Mouse (Mus musculus): Measurements from ENCODE around the gene Dcaf5. TPM values are rescaled to one million over a fixed set of nuclear protein-coding genes. Genes with fewer than 3 reads are reported as not detected.

Gene Dcaf5
- polyA plus RNA-seq, 1 experiment from 2014 or later, result 8.8 TPM

DNA sequence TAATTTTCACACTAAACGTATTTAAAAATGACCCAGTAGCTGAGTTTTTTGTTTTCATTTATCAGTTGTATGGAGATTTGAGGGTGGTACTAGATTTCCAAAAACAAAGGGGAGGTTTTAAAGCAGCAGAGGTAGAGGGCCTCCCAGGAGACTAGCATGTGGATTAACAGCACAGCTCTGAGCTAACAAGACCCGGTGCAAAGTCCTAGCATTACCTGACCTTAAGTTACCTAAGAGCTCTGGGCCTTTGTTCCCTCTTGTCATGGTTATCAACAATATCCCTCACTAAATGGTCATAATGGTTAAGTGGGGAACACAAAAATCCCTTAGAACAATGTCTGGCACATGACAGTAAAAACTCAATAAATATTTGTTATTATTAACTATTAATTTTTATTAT, 37.3 kb downstream of the Dcaf5 start:
- peaks cover 37% of the 10 kb centered on the region for H3K36me3 ChIP-seq
- no peak overlapping the region for H3K4me2 ChIP-seq (replicated peaks)
- no peaks in the 10 kb centered on the region for H3K4me1 ChIP-seq (replicated peaks)
- no peaks in the 10 kb centered on the region for H3K9me3 ChIP-seq
- no peaks in the 10 kb centered on the region for H3K27me3 ChIP-seq (replicated peaks)
- ATAC-seq, result no peak
- no peak overlapping the region for H3K4me3 ChIP-seq (replicated peaks)
- no peak overlapping the region for H3K9ac ChIP-seq
- no peak overlapping the region for H3K27ac ChIP-seq
- WGBS, result 76% methylated on average over 2 of the region's 2 CpGs

DNA sequence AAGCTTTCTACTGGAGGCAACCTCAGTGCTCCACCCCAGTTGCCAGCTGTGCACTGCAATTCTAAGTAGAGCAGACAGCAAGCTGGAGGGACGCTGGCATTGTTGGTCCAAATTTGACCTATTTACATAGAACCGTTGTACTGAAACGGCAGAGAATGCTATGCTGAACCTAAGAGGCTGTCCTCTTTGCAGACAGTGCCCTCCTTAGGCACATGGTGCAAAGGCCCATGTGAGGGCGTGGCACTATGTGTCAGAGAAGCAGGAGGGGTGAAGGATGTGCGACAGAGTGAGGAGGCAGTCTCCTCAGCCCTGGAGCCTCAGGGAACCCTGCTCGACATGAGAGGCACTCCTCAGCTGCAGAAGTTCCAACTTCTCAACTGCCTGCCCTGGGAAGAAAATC, 40.0 kb downstream of the Dcaf5 start:
- Histone ChIP-seq H3K4me1 (replicated peaks) (no peaks in the 10 kb centered on the region), H3K27ac (no peak overlapping the region), H3K9ac (no peak overlapping the region), H3K9me3 (no peaks in the 10 kb centered on the region), H3K27me3 (replicated peaks) (no peaks in the 10 kb centered on the region), H3K4me3 (replicated peaks) (no peak overlapping the region), H3K4me2 (replicated peaks) (no peak overlapping the region), H3K36me3 (peaks cover 24% of the 10 kb centered on the region)
- 64% methylated on average over 6 of the region's 6 CpGs for WGBS
- ATAC-seq, result no peak

DNA sequence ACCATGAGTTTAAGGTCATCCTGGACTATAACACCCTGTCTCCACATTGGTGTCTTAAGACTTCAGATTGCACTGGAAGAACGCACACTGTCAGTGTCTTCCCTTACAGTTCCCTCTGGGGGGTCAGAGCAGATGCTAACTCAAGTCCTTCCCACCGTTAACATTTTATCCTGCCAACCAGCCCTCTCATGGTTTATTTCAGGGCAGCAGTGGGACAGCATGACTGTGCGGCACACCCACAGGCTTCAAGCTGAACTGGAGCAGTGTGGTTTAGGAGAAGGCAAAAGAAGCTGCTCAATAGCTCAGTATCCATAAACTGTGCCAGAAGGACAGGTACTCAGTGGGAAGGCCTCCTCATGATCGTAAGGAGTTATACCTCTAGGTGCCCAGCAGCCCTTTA, 41.1 kb downstream of the Dcaf5 start:
- Histone ChIP-seq H3K4me2 (replicated peaks) (no peak overlapping the region), H3K9ac (no peak overlapping the region), H3K27ac (no peak overlapping the region), H3K4me1 (replicated peaks) (no peaks in the 10 kb centered on the region), H3K27me3 (replicated peaks) (no peaks in the 10 kb centered on the region), H3K4me3 (replicated peaks) (no peak overlapping the region), H3K36me3 (peaks cover 22% of the 10 kb centered on the region), H3K9me3 (no peaks in the 10 kb centered on the region)
- no peak for ATAC-seq
- WGBS, result 92% methylated on average over 4 of the region's 4 CpGs

DNA sequence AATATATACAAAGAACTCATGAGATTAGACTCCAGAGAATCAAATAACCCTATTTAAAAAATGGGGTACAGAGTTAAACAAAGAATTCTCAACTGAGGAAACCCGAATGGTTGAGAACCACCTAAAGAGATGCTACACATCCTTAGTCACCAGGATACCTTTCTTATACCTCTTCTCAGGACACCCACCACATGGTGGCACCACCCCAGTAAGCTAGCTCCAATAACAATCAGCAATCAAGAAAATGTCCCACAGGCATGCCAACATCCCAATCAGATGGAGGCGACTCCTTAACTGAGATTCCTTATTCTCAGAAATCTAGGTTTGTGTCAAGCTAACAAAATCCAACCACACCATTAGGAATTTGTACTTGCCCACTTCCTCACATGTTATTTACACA, 42.4 kb downstream of the Dcaf5 start:
- ATAC-seq, result no peak
- no peaks in the 10 kb centered on the region for H3K27me3 ChIP-seq (replicated peaks)
- WGBS, result 91% methylated on average over 2 of the region's 2 CpGs

DNA sequence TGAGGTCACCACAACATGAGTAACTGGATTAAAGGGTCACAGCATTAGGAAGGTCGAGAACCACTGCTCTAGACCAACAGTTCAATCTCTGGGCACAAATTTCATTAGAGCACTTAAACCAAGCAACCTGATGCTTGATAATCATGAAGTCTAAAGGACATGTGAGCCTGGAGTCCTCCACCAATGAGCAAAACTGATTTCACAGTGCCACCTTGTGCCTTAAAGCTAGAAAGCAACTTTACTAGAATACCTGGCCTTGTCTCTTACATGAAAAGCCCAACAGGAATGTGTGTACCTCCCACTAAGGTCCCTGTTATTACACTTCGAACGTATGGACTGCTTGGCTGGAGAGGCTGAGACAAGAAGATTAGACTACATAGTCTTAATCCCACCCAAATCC, 47.0 kb downstream of the Dcaf5 start:
- H3K27ac ChIP-seq, result no peak overlapping the region
- H3K9ac ChIP-seq, result no peak overlapping the region
- no peaks in the 10 kb centered on the region for H3K9me3 ChIP-seq
- WGBS, result 48% methylated on average over 3 of the region's 3 CpGs
- H3K4me1 ChIP-seq (replicated peaks), result no peaks in the 10 kb centered on the region
- H3K27me3 ChIP-seq (replicated peaks), result no peaks in the 10 kb centered on the region
- H3K4me2 ChIP-seq (replicated peaks), result no peak overlapping the region
- ATAC-seq, result 0 out of 2 replicates have a peak, but pooled peaks have one; percentile 23
- no peaks in the 10 kb centered on the region for H3K36me3 ChIP-seq
- no peak overlapping the region for H3K4me3 ChIP-seq (replicated peaks)

More for the DNA sequence above, 42.4 kb downstream of the Dcaf5 start:
- Histone ChIP-seq H3K9me3 (no peaks in the 10 kb centered on the region), H3K4me2 (replicated peaks) (no peak overlapping the region), H3K9ac (no peak overlapping the region), H3K4me1 (replicated peaks) (no peaks in the 10 kb centered on the region), H3K27ac (no peak overlapping the region), H3K4me3 (replicated peaks) (no peak overlapping the region), H3K36me3 (peaks cover 22% of the 10 kb centered on the region)

DNA sequence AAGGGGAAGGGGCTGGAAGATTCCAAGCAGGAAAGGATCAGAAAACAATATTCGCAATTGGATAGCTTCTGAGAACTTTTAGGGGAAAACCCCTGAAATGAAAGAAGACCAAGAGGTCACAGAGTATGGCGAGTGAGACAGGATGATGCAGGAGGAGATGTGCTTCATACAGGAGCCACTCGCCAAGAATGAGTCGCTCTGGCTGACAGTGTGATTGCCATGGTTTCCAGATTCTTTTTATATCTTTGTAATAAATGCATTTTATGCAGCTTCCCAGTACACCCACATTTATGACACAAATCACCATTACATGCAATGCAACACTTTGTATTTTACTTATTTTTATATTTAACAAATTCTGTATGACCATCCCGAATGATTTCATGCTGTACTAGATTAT, 49.1 kb downstream of the Dcaf5 start:
- no peak overlapping the region for H3K4me3 ChIP-seq (replicated peaks)
- WGBS, result 90% methylated on average over 5 of the region's 5 CpGs
- no peak overlapping the region for H3K4me2 ChIP-seq (replicated peaks)
- no peaks in the 10 kb centered on the region for H3K4me1 ChIP-seq (replicated peaks)
- no peak overlapping the region for H3K9ac ChIP-seq
- ATAC-seq, result no peak
- no peaks in the 10 kb centered on the region; the same call in 1 of the 2 replicates for H3K36me3 ChIP-seq
- no peaks in the 10 kb centered on the region for H3K9me3 ChIP-seq
- no peaks in the 10 kb centered on the region for H3K27me3 ChIP-seq (replicated peaks)
- H3K27ac ChIP-seq, result no peak overlapping the region

DNA sequence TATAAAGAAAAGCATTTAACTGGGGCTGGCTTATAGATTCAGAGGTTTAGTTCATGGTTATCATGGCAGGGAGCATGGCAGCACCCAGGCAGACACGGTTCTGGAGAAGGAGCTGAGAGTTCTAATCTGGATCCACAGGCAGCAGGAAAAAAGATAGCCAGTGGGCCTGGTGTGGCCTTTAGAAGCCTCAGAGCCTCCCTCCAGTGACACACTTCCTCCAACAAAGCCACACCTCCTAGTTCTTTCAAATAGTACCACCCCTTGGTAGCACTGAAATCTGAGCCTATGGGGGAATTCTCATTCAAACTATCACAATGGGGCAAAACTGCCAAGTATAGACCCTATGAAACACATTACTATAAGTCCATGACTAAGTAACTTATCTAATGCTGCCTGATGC, 51.0 kb downstream of the Dcaf5 start:
- Histone ChIP-seq H3K36me3 (no peaks in the 10 kb centered on the region; the same call in 1 of the 2 replicates), H3K4me1 (replicated peaks) (0 out of 2 replicates have a peak, but pooled peaks cover under 1% of the 10 kb centered on the region), H3K27ac (no peak overlapping the region), H3K9me3 (no peaks in the 10 kb centered on the region), H3K27me3 (replicated peaks) (no peaks in the 10 kb centered on the region), H3K4me3 (replicated peaks) (no peak overlapping the region), H3K4me2 (replicated peaks) (no peak overlapping the region), H3K9ac (no peak overlapping the region)
- 77% methylated on average over 1 of the region's 1 CpGs for WGBS
- ATAC-seq, result no peak

DNA sequence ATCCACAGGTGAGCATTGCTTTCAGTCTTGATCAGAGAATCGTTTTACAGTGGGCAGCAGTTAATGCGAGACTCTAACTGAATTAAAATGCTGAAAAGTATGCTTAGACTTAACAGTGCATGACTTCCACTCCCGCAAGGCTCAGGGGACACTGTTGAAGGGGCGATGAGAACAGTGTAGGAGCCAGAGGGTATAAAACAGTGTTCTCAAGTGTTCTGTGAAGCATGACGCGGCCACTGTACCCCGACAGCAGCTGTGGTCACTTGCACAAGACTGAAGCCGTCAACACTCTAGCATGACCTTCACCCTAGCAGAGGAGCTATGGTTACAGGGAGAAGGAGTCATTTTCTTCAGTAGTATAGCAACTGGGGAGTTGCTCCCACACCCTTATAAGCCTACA, 52.9 kb downstream of the Dcaf5 start:
- H3K27ac ChIP-seq, result no peak overlapping the region
- 0 out of 2 replicates have a peak, but pooled peaks cover 5% of the 10 kb centered on the region for H3K4me1 ChIP-seq (replicated peaks)
- no peak overlapping the region for H3K9ac ChIP-seq
- WGBS, result 92% methylated on average over 8 of the region's 8 CpGs
- no peak for ATAC-seq
- H3K27me3 ChIP-seq (replicated peaks), result no peaks in the 10 kb centered on the region
- no peaks in the 10 kb centered on the region; the same call in 1 of the 2 replicates for H3K36me3 ChIP-seq
- no peaks in the 10 kb centered on the region for H3K9me3 ChIP-seq
- no peak overlapping the region for H3K4me2 ChIP-seq (replicated peaks)
- H3K4me3 ChIP-seq (replicated peaks), result no peak overlapping the region

DNA sequence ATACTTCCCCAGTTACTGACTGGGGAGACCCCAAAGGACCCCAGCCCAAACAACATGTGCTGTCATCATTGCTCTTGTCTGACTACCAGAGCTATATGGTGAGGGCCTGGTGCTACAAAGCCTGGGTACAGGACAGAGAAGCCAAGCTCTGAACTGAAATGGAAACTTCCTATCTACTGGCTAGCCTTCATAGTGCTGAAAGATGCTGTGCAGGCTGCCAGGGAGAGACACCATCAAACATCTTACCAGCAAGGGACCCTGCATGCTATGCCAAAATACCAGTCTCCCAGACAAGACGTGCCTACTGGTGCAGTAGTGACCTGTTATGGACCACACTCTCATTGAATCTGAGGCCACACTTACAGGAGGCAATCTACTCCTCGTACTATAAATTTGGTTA, 53.6 kb downstream of the Dcaf5 start:
- 0 out of 2 replicates have a peak, but pooled peaks cover 5% of the 10 kb centered on the region for H3K4me1 ChIP-seq (replicated peaks)
- H3K4me3 ChIP-seq (replicated peaks), result no peak overlapping the region
- H3K9ac ChIP-seq, result no peak overlapping the region
- no peak overlapping the region for H3K4me2 ChIP-seq (replicated peaks)
- H3K9me3 ChIP-seq, result no peaks in the 10 kb centered on the region
- no peaks in the 10 kb centered on the region for H3K27me3 ChIP-seq (replicated peaks)
- H3K36me3 ChIP-seq, result no peaks in the 10 kb centered on the region; the same call in 1 of the 2 replicates
- no peak for ATAC-seq
- 87% methylated on average over 2 of the region's 2 CpGs for WGBS
- H3K27ac ChIP-seq, result no peak overlapping the region

DNA sequence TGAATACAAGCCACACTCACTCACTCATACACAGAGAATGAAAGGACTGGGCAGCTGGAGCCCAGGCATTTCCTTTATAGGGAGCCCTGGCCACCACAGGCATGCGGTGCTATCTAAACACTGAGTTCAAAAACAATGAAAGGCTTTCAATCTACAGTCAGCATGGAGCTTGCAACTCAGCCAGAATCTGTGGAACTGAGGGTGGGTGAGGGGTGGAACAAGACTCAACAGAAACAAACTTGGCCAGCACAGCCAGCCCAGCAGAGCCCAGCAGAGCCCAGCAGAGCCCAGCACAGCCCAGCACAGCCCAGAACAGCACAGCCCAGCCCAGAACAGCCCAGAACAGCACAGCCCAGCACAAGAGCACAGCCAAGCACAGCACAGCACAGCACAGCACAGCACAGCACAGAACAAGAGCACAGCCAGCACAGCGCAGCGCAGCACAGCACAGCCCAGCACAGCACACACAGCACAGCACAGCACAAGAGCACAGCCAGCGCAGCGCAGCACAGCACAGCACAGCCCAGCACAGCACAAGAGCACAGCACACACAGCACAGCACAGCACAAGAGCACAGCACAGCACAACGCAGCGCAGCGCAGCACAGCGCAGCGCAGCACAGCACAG, 56.5 kb downstream of the Dcaf5 start:
- Histone ChIP-seq H3K27me3 (replicated peaks) (no peaks in the 10 kb centered on the region), H3K4me2 (replicated peaks) (no peak overlapping the region), H3K4me3 (replicated peaks) (no peak overlapping the region), H3K27ac (0 out of 2 replicates have a peak overlapping the region, but pooled peaks have one; percentile 51), H3K9me3 (no peaks in the 10 kb centered on the region), H3K9ac (no peak overlapping the region), H3K36me3 (peaks cover 6% of the 10 kb centered on the region), H3K4me1 (replicated peaks) (0 out of 2 replicates have a peak, but pooled peaks cover 5% of the 10 kb centered on the region)
- peak; percentile 55; the same call in 1 of the 2 replicates for ATAC-seq
- WGBS, result 79% methylated on average over 10 of the region's 10 CpGs

DNA sequence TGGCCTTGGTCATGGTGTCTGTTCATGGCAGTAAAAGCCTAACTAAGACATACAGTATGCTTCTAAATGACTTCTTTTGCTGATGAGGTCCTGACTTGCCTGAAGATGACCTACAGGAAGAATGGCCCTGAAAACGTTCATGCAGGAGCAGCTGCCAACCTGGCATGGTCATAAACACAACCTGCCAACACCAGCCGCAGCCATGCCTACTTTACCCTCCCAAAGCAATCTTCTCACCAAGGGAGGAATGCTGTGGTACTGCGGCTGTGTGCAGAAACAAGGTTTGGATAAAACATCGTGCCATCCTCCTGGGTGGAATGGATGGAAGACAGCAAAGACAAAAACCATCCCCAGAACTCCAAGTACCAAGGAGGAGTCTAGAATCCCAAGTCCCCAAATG, 57.0 kb downstream of the Dcaf5 start:
- Histone ChIP-seq H3K4me2 (replicated peaks) (no peak overlapping the region), H3K27ac (no peak overlapping the region), H3K4me1 (replicated peaks) (0 out of 2 replicates have a peak, but pooled peaks cover 5% of the 10 kb centered on the region), H3K27me3 (replicated peaks) (no peaks in the 10 kb centered on the region), H3K36me3 (peaks cover 6% of the 10 kb centered on the region), H3K9ac (no peak overlapping the region), H3K9me3 (no peaks in the 10 kb centered on the region), H3K4me3 (replicated peaks) (no peak overlapping the region)
- no peak for ATAC-seq
- 66% methylated on average over 4 of the region's 4 CpGs for WGBS

DNA sequence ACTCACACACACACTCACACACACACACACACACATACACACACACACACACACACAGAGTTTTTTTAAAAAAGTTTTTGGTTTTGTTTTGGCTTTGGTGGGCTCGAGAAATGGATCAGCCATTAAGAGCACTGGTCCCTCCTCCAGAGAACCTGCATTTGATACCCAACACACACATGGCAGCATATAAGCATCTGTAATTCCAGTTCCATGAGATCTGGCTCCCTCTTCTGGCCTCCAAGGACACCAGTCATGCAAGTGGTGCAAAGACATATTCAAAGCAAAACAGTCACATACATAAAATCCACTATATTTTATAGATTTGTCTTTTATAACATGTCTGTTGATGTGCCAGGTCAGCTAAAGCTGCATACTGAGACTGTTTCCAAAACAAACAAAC, 58.8 kb downstream of the Dcaf5 start:
- H3K9ac ChIP-seq, result no peak overlapping the region
- 39% methylated on average over 1 of the region's 1 CpGs for WGBS
- no peaks in the 10 kb centered on the region for H3K9me3 ChIP-seq
- H3K4me2 ChIP-seq (replicated peaks), result no peak overlapping the region
- H3K4me1 ChIP-seq (replicated peaks), result 0 out of 2 replicates have a peak, but pooled peaks cover 5% of the 10 kb centered on the region
- no peak overlapping the region for H3K27ac ChIP-seq
- H3K36me3 ChIP-seq, result peaks cover 14% of the 10 kb centered on the region; the same call in 1 of the 2 replicates
- no peak overlapping the region for H3K4me3 ChIP-seq (replicated peaks)
- ATAC-seq, result no peak
- no peaks in the 10 kb centered on the region for H3K27me3 ChIP-seq (replicated peaks)

DNA sequence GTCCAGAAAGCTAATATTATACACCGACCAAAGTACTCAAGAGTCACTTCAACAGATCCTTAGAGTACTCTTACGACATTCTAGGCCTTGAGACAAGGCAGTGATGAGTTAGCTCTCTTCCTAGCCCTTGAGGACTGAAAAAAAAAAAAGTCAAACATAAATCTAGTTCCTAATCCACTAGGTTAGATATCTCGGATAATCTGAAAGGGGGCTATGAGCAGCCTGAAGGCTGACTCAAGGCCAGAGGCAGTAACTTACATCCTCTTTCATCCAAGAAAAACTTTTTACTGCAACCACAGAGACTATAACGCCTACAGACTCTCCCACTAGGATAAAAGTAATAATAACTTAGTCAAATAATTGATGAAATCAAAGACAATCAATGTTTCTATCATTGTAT, 60.7 kb downstream of the Dcaf5 start:
- peaks cover 14% of the 10 kb centered on the region; the same call in 1 of the 2 replicates for H3K36me3 ChIP-seq
- WGBS, result 90% methylated on average over 4 of the region's 4 CpGs

More for the DNA sequence above, 60.7 kb downstream of the Dcaf5 start:
- H3K9ac ChIP-seq, result no peak overlapping the region
- no peaks in the 10 kb centered on the region for H3K27me3 ChIP-seq (replicated peaks)
- no peak for ATAC-seq
- H3K4me2 ChIP-seq (replicated peaks), result no peak overlapping the region
- no peak overlapping the region for H3K27ac ChIP-seq
- no peaks in the 10 kb centered on the region for H3K9me3 ChIP-seq
- H3K4me3 ChIP-seq (replicated peaks), result no peak overlapping the region
- 0 out of 2 replicates have a peak, but pooled peaks cover 5% of the 10 kb centered on the region for H3K4me1 ChIP-seq (replicated peaks)

All from intestine, embryonic 15.5 days (tissue).